Mouse (Mus musculus): Measurements from ENCODE around the gene Omt2a. TPM values are rescaled to one million over a fixed set of nuclear protein-coding genes. Genes with fewer than 3 reads are reported as not detected.
"Not testable (repeated sequence)": the region's sequence is repeated elsewhere in the genome, so short reads cannot be mapped to it uniquely, and the experiment has no call there.

Omt2a gene
- polyA plus RNA-seq, 1 experiment, result not detected

GRCm38 (mm10) chr9:78342494-78342893 is 27.9 kb upstream of the Omt2a start:
- H3K27me3 ChIP-seq (ENCODE audit: control insufficient read depth, insufficient read depth, low read length, poor library complexity, severe bottlenecking); H3K36me3 ChIP-seq (ENCODE audit: control insufficient read depth, insufficient read depth, low read length, poor library complexity, severe bottlenecking); H3K27ac ChIP-seq (ENCODE audit: insufficient read depth, low read length); H3K9me3 ChIP-seq (replicated peaks; ENCODE audit: control insufficient read depth, insufficient read depth, low read length, poor library complexity, severe bottlenecking); H3K9ac ChIP-seq (ENCODE audit: low read depth, poor library complexity, severe bottlenecking); H3K4me3 ChIP-seq (ENCODE audit: low read depth, low read length); H3K4me1 ChIP-seq (ENCODE audit: control insufficient read depth, insufficient read depth, low read length): not testable (repeated sequence)

GRCm38 (mm10) chr9:78340324-78340723 is 25.7 kb upstream of the Omt2a start:
- H3K4me3 ChIP-seq (ENCODE audit: low read depth, low read length); H3K9ac ChIP-seq (ENCODE audit: low read depth, poor library complexity, severe bottlenecking); H3K36me3 ChIP-seq (ENCODE audit: control insufficient read depth, insufficient read depth, low read length, poor library complexity, severe bottlenecking); H3K27ac ChIP-seq (ENCODE audit: insufficient read depth, low read length); H3K27me3 ChIP-seq (ENCODE audit: control insufficient read depth, insufficient read depth, low read length, poor library complexity, severe bottlenecking); H3K4me1 ChIP-seq (ENCODE audit: control insufficient read depth, insufficient read depth, low read length); H3K9me3 ChIP-seq (replicated peaks; ENCODE audit: control insufficient read depth, insufficient read depth, low read length, poor library complexity, severe bottlenecking): not testable (repeated sequence)
- peak; percentile 70 for TF ChIP-seq CTCF (IDR thresholded peaks at IDR 0.05; ENCODE audit: low read depth, low read length)

GRCm38 (mm10) chr9:78337050-78337449 is 22.5 kb upstream of the Omt2a start:
- H3K4me3 ChIP-seq (ENCODE audit: low read depth, low read length); H3K36me3 ChIP-seq (ENCODE audit: control insufficient read depth, insufficient read depth, low read length, poor library complexity, severe bottlenecking); H3K9me3 ChIP-seq (replicated peaks; ENCODE audit: control insufficient read depth, insufficient read depth, low read length, poor library complexity, severe bottlenecking); H3K9ac ChIP-seq (ENCODE audit: low read depth, poor library complexity, severe bottlenecking); H3K27me3 ChIP-seq (ENCODE audit: control insufficient read depth, insufficient read depth, low read length, poor library complexity, severe bottlenecking); H3K27ac ChIP-seq (ENCODE audit: insufficient read depth, low read length); H3K4me1 ChIP-seq (ENCODE audit: control insufficient read depth, insufficient read depth, low read length): not testable (repeated sequence)

- not testable (repeated sequence) for H3K4me3 ChIP-seq (ENCODE audit: low read depth, low read length); H3K27me3 ChIP-seq (ENCODE audit: control insufficient read depth, insufficient read depth, low read length, poor library complexity, severe bottlenecking); H3K9me3 ChIP-seq (replicated peaks; ENCODE audit: control insufficient read depth, insufficient read depth, low read length, poor library complexity, severe bottlenecking); H3K36me3 ChIP-seq (ENCODE audit: control insufficient read depth, insufficient read depth, low read length, poor library complexity, severe bottlenecking); H3K9ac ChIP-seq (ENCODE audit: low read depth, poor library complexity, severe bottlenecking); H3K27ac ChIP-seq (ENCODE audit: insufficient read depth, low read length); H3K4me1 ChIP-seq (ENCODE audit: control insufficient read depth, insufficient read depth, low read length)
Observed at GRCm38 (mm10) chr9:78327289-78327688, 12.7 kb upstream of the Omt2a start, which contains the start of gene Omt2b. Gene Omt2b (plus strand): TSS chr9:78327589.

GRCm38 (mm10) chr9:78319499-78319898 is 4.9 kb upstream of the Omt2a start:
- Histone ChIP-seq H3K27me3 (ENCODE audit: control insufficient read depth, insufficient read depth, low read length, poor library complexity, severe bottlenecking) (no peaks in the 10 kb centered on the region), H3K27ac (ENCODE audit: insufficient read depth, low read length) (no peak overlapping the region), H3K4me3 (ENCODE audit: low read depth, low read length) (no peak overlapping the region), H3K4me1 (ENCODE audit: control insufficient read depth, insufficient read depth, low read length) (no peaks in the 10 kb centered on the region), H3K9ac (ENCODE audit: low read depth, poor library complexity, severe bottlenecking) (no peak overlapping the region), H3K36me3 (ENCODE audit: control insufficient read depth, insufficient read depth, low read length, poor library complexity, severe bottlenecking) (no peaks in the 10 kb centered on the region), H3K9me3 (replicated peaks; ENCODE audit: control insufficient read depth, insufficient read depth, low read length, poor library complexity, severe bottlenecking) (no peaks in the 10 kb centered on the region)
- TF ChIP-seq POLR2A (IDR thresholded peaks at IDR 0.05; ENCODE audit: insufficient read depth, low read length) (no peak), EP300 (IDR thresholded peaks at IDR 0.05; ENCODE audit: insufficient read depth, low read depth, low read length) (no peak), CTCF (IDR thresholded peaks at IDR 0.05; ENCODE audit: low read depth, low read length) (peak; percentile 29)

- H3K27ac ChIP-seq (ENCODE audit: insufficient read depth, low read length); H3K9me3 ChIP-seq (replicated peaks; ENCODE audit: control insufficient read depth, insufficient read depth, low read length, poor library complexity, severe bottlenecking); H3K9ac ChIP-seq (ENCODE audit: low read depth, poor library complexity, severe bottlenecking); H3K27me3 ChIP-seq (ENCODE audit: control insufficient read depth, insufficient read depth, low read length, poor library complexity, severe bottlenecking); H3K4me3 ChIP-seq (ENCODE audit: low read depth, low read length); H3K4me1 ChIP-seq (ENCODE audit: control insufficient read depth, insufficient read depth, low read length); H3K36me3 ChIP-seq (ENCODE audit: control insufficient read depth, insufficient read depth, low read length, poor library complexity, severe bottlenecking): not testable (repeated sequence)
Observed at GRCm38 (mm10) chr9:78308122-78308521, 6.5 kb downstream of the Omt2a start.

GRCm38 (mm10) chr9:78299143-78299542 is 15.5 kb downstream of the Omt2a start:
- H3K27ac ChIP-seq (ENCODE audit: insufficient read depth, low read length); H3K9ac ChIP-seq (ENCODE audit: low read depth, poor library complexity, severe bottlenecking); H3K4me3 ChIP-seq (ENCODE audit: low read depth, low read length); H3K9me3 ChIP-seq (replicated peaks; ENCODE audit: control insufficient read depth, insufficient read depth, low read length, poor library complexity, severe bottlenecking); H3K36me3 ChIP-seq (ENCODE audit: control insufficient read depth, insufficient read depth, low read length, poor library complexity, severe bottlenecking); H3K27me3 ChIP-seq (ENCODE audit: control insufficient read depth, insufficient read depth, low read length, poor library complexity, severe bottlenecking); H3K4me1 ChIP-seq (ENCODE audit: control insufficient read depth, insufficient read depth, low read length): not testable (repeated sequence)
